Mouse (Mus musculus): ENCODE measurements around the gene Vmn2r5. TPM values are rescaled to one million over a fixed set of nuclear protein-coding genes. Genes with fewer than 3 reads are reported as not detected.

Vmn2r5 gene
- not detected for polyA plus RNA-seq (2015; fragmentation: Illumina TruSeq; extraction: RNeasy Lipid Tissue Mini Kit (QIAGEN cat#74804); ENCODE audit: low read depth, low replicate concordance)

GRCm38 (mm10) chr3:64509742-64510141, at the start of gene Vmn2r5:
Vmn2r5 (minus strand) TSS chr3:64509842.

Other genes starting within 250 kb of the Vmn2r5 start
- not detected for gene Vmn2r3, start 220.1 kb downstream of the Vmn2r5 start, polyA plus RNA-seq (2015; fragmentation: Illumina TruSeq; extraction: RNeasy Lipid Tissue Mini Kit (QIAGEN cat#74804); ENCODE audit: low read depth, low replicate concordance)
- not detected for gene Vmn2r4, start 94.5 kb downstream of the Vmn2r5 start, polyA plus RNA-seq (2015; fragmentation: Illumina TruSeq; extraction: RNeasy Lipid Tissue Mini Kit (QIAGEN cat#74804); ENCODE audit: low read depth, low replicate concordance)
- not detected for gene Vmn2r6, start 56.0 kb upstream of the Vmn2r5 start, polyA plus RNA-seq (2015; fragmentation: Illumina TruSeq; extraction: RNeasy Lipid Tissue Mini Kit (QIAGEN cat#74804); ENCODE audit: low read depth, low replicate concordance)